Comparison of ENCODE assay signal across 13 mouse cellular contexts in genomic region chr4:129260678-129261077, GRCm38 (mm10). TPM values are rescaled to one million over a fixed set of nuclear protein-coding genes. Genes with fewer than 3 reads are reported as not detected.
DNase-seq lines count a peak whose midpoint lies in the region; ATAC-seq and TF ChIP-seq lines count a peak whose summit lies in the region.
"Had no signal": no experiment of that assay in that cellular context is flagged by ENCODE, and none has a peak within 500 bp of the region (broad histone marks: within the 10 kb centered on the region; RNA-seq: fewer than 3 reads in every experiment).

No protein-coding gene starts in this region.

- intact Hi-C loops in gastrocnemius, postnatal 14 days (cut with DNase I; ENCODE audit: low total_unique reads): no loop called here
- intact Hi-C loops in heart, postnatal 14 days (cut with DNase I): no loop called here
- intact Hi-C loops in left cerebral cortex, postnatal 25 days (cut with DNase I): no loop called here

- H3K4me2 ChIP-seq in neural tube, embryonic 12.5 days (replicated peaks): 0 out of 2 replicates have a peak overlapping the region, but pooled peaks have one; percentile 4
- H3K4me2 ChIP-seq in neural tube, embryonic 15.5 days: no peak overlapping the region
- H3K4me2 ChIP-seq: liver, embryonic 15.5 days had no signal

- ATAC-seq in neural tube, embryonic 12.5 days (ENCODE audit: low FRiP score, low read depth): no peak
- ATAC-seq in neural tube, embryonic 15.5 days (ENCODE audit: low FRiP score): no peak
- no peak for ATAC-seq in activated CD4-positive, CD25-positive, alpha-beta regulatory T cell, adult 4 months

- H3K36me3 ChIP-seq in neural tube, embryonic 12.5 days: no peaks in the 10 kb centered on the region
- H3K36me3 ChIP-seq in neural tube, embryonic 15.5 days: no peaks in the 10 kb centered on the region
- H3K36me3 ChIP-seq in thymus, adult 2 months (ENCODE audit: control insufficient read depth, insufficient read depth, low read length): no peaks in the 10 kb centered on the region
- H3K36me3 ChIP-seq: liver, embryonic 15.5 days had no signal

- H3K27ac ChIP-seq in neural tube, embryonic 12.5 days: no peak overlapping the region
- H3K27ac ChIP-seq in neural tube, embryonic 15.5 days (replicated peaks): no peak overlapping the region
- no peak overlapping the region for H3K27ac ChIP-seq in thymus, adult 2 months (ENCODE audit: control insufficient read depth, insufficient read depth, low read length)
- H3K27ac ChIP-seq: liver, embryonic 15.5 days had no signal

- peaks cover 19% of the 10 kb centered on the region for H3K4me1 ChIP-seq in neural tube, embryonic 12.5 days
- H3K4me1 ChIP-seq in neural tube, embryonic 15.5 days: peaks cover 12% of the 10 kb centered on the region
- peaks cover 23% of the 10 kb centered on the region for H3K4me1 ChIP-seq in thymus, adult 2 months (replicated peaks; ENCODE audit: control insufficient read depth, insufficient read depth, low read length)

- no peaks in the 10 kb centered on the region for H3K27me3 ChIP-seq in neural tube, embryonic 12.5 days (replicated peaks)
- no peaks in the 10 kb centered on the region for H3K27me3 ChIP-seq in neural tube, embryonic 15.5 days (replicated peaks)
- H3K27me3 ChIP-seq in thymus, adult 2 months (ENCODE audit: control insufficient read depth, insufficient read depth, low read length): no peaks in the 10 kb centered on the region
- H3K27me3 ChIP-seq: CH12.LX had no signal

- no peak for TF ChIP-seq CTCF in thymus, adult 2 months (IDR thresholded peaks at IDR 0.05; ENCODE audit: borderline replicate concordance, control insufficient read depth, extremely low read depth, insufficient read depth, low read length, poor library complexity)

- H3K4me3 ChIP-seq in neural tube, embryonic 12.5 days: no peak overlapping the region
- H3K4me3 ChIP-seq in neural tube, embryonic 15.5 days (replicated peaks): no peak overlapping the region
- no peak overlapping the region for H3K4me3 ChIP-seq in thymus, adult 2 months (ENCODE audit: control insufficient read depth, insufficient read depth, low read length)
- H3K4me3 ChIP-seq: liver, embryonic 15.5 days had no signal

- 15% methylated on average over 6 of the region's 6 CpGs for WGBS in neural tube, embryonic 12.5 days
- WGBS in neural tube, embryonic 15.5 days: 17% methylated on average over 6 of the region's 6 CpGs
- WGBS in thymus, adult 2 months: 66% methylated on average over 6 of the region's 6 CpGs

- TF ChIP-seq POLR2A in thymus, adult 2 months (IDR thresholded peaks at IDR 0.05; ENCODE audit: control insufficient read depth, extremely low read depth, insufficient read depth, low read length, poor library complexity): no peak

- H3K9me3 ChIP-seq in neural tube, embryonic 12.5 days: no peaks in the 10 kb centered on the region
- no peaks in the 10 kb centered on the region for H3K9me3 ChIP-seq in neural tube, embryonic 15.5 days (replicated peaks)
- H3K9me3 ChIP-seq: liver, embryonic 15.5 days had no signal

- DNase-seq in gastrocnemius, postnatal 14 days: peak; percentile 43
- no peak for DNase-seq in gastrocnemius, adult 8-10 months (ENCODE audit: low spot score in 2 of 2)
- DNase-seq in heart, postnatal 14 days: peak; percentile 54 to 70
- no peak for DNase-seq in thymus, adult 2 months
- DNase-seq in left cerebral cortex, postnatal 25 days (ENCODE audit: low spot score in 2 of 2): no peak
- DNase-seq: adrenal gland, postnatal 36 days; gastrocnemius, postnatal 36 days; kidney, postnatal 25 days had no signal

- H3K9ac ChIP-seq in neural tube, embryonic 12.5 days: no peak overlapping the region
- H3K9ac ChIP-seq in neural tube, embryonic 15.5 days (replicated peaks): no peak overlapping the region
- H3K9ac ChIP-seq: liver, embryonic 15.5 days had no signal

RNA-seq across cellular contexts. Expression of gene C77080, which starts 0.5 kb away (rescaled TPM):
- 1 to 10 TPM; 2.3 to 2.5 TPM for total RNA-seq in gastrocnemius, postnatal 14 days (2021)
- 1 to 10 TPM in 1 of 4 experiments, under 1 TPM in 3; 0.58 to 1.6 (median 0.75) TPM for total RNA-seq in gastrocnemius, adult 8-10 months (2022)
- polyA plus RNA-seq in neural tube, embryonic 12.5 days (2016; fragmentation: Nextera tagmentation; extraction: Ambion mirVana): 4.0 and 4.6 TPM in 2 replicates
- polyA plus RNA-seq in neural tube, embryonic 15.5 days (2015; fragmentation: Nextera tagmentation; extraction: Ambion mirVana): 6.0 and 6.9 TPM in 2 replicates
- total RNA-seq in heart, postnatal 14 days (2021): 1 to 10 TPM; 4.8 to 5.7 TPM
- 18.7 and 19.5 TPM in 2 replicates for polyA plus RNA-seq in thymus, adult 2 months (2012; rRNA removed)
- 10 to 100 TPM; 19.5 to 28.2 TPM for total RNA-seq in left cerebral cortex, postnatal 25 days (2021)
- polyA plus RNA-seq in activated CD4-positive, CD25-positive, alpha-beta regulatory T cell, adult 4 months (2017; shearing (Covaris generic)): under 1 TPM; 0.20 TPM

RNA-seq across cellular contexts. Expression of gene Sync, which starts 26.7 kb away (rescaled TPM):
- 10 to 100 TPM; 50.0 to 63.6 TPM for total RNA-seq in gastrocnemius, postnatal 14 days (2021)
- 10 to 100 TPM; 46.1 to 56.7 (median 48.1) TPM for total RNA-seq in gastrocnemius, adult 8-10 months (2022)
- polyA plus RNA-seq in neural tube, embryonic 12.5 days (2016; fragmentation: Nextera tagmentation; extraction: Ambion mirVana): 1.7 and 1.9 TPM in 2 replicates
- 2.7 and 2.9 TPM in 2 replicates for polyA plus RNA-seq in neural tube, embryonic 15.5 days (2015; fragmentation: Nextera tagmentation; extraction: Ambion mirVana)
- total RNA-seq in heart, postnatal 14 days (2021): 10 to 100 TPM; 11.4 to 12.5 TPM
- 0.50 and 0.88 TPM in 2 replicates for polyA plus RNA-seq in thymus, adult 2 months (2012; rRNA removed)
- total RNA-seq in left cerebral cortex, postnatal 25 days (2021): 1 to 10 TPM; 1.4 to 1.6 TPM
- polyA plus RNA-seq in activated CD4-positive, CD25-positive, alpha-beta regulatory T cell, adult 4 months (2017; shearing (Covaris generic)): under 1 TPM; 0.46 to 0.48 TPM
- total RNA-seq: CH12.LX had no signal

Comparison
In these comparisons a context has a peak if more than half of its experiments do, and no peak if none do; other contexts are left out.
1. DNase-seq: peak in gastrocnemius, postnatal 14 days (single experiment) and heart, postnatal 14 days (2 of 2); none in gastrocnemius, adult 8-10 months (0 of 2), thymus, adult 2 months (single experiment) and left cerebral cortex, postnatal 25 days (0 of 2).
2. RNA of gene Sync, which starts 26.7 kb away (total RNA-seq): 50.0 to 63.6 TPM in gastrocnemius, postnatal 14 days, 46.1 to 56.7 TPM in gastrocnemius, adult 8-10 months and 11.4 to 12.5 TPM in heart, postnatal 14 days; 1.4 to 1.6 TPM in left cerebral cortex, postnatal 25 days; every median in the first group is over 4 times any median in the second.